Mouse (Mus musculus) kidney, postnatal 0 days (tissue): ENCODE results near the gene Khk. TPM values are rescaled to one million over a fixed set of nuclear protein-coding genes. Genes with fewer than 3 reads are reported as not detected.

Experiments
- ATAC-seq: fragments of 200-750 bp; cut with Nextera tagmentation; replicated peaks from 2 replicates; pipeline ENCODE4 v1.8.0; 2017; ENCODE audit warnings: low read depth, moderate number of reproducible peaks, moderate TSS enrichment, moderate library complexity; ENCODE audit not compliant: low FRiP score
- DNase-seq: peaks from one replicate; pipeline ENCODE4 v3.0.0-alpha.2; 2016; ENCODE audit warnings: low spot score
- H3K27ac ChIP-seq: fragments of 300-500 bp; sonication (generic); 2 replicates; pipeline ENCODE4 v1.5.1; 2014; ENCODE audit warnings: mild to moderate bottlenecking
- H3K27me3 ChIP-seq: fragments of 300-500 bp; sonication (generic); 2 replicates; pipeline ENCODE4 v1.6.1; 2014; ENCODE audit warnings: low read length, mixed read lengths; ENCODE audit not compliant: insufficient read depth
- H3K36me3 ChIP-seq: fragments of 300-500 bp; sonication (generic); 2 replicates; pipeline ENCODE4 v1.6.1; 2014; ENCODE audit warnings: low read length, mixed read lengths; ENCODE audit not compliant: insufficient read depth
- H3K4me1 ChIP-seq: fragments of 300-500 bp; sonication (generic); replicated peaks from 2 replicates; pipeline ENCODE4 v1.6.1; 2014; ENCODE audit warnings: antibody characterized with exemption, low read length, mixed read lengths; ENCODE audit not compliant: insufficient read depth
- H3K4me2 ChIP-seq: fragments of 300-500 bp; sonication (generic); 2 replicates; pipeline ENCODE4 v1.6.1; 2014; ENCODE audit warnings: mild to moderate bottlenecking, low read length, moderate library complexity, mixed read lengths
- H3K4me3 ChIP-seq: fragments of 300-500 bp; sonication (generic); replicated peaks from 2 replicates; pipeline ENCODE4 v1.5.1; 2014; ENCODE audit warnings: low read depth, low read length
- H3K9ac ChIP-seq: fragments of 300-500 bp; sonication (generic); 2 replicates; pipeline ENCODE4 v1.6.1; 2014; ENCODE audit warnings: low read depth, low read length
- H3K9me3 ChIP-seq: fragments of 300-500 bp; sonication (generic); replicated peaks from 2 replicates; pipeline ENCODE4 v1.6.1; 2016; ENCODE audit warnings: low read length, inconsistent platforms, mixed read lengths
- CTCF ChIP-seq: IDR thresholded peaks from 2 replicates; pipeline ENCODE4 v1.5.1; 2016; ENCODE audit warnings: antibody characterized with exemption, low read depth, mild to moderate bottlenecking, moderate library complexity
- WGBS: fragments of 180-500 bp; shearing (Covaris S2); extraction: QIAGEN DNeasy Blood & Tissue Kit; methylation state at CpG from one replicate; pipeline ENCODE4 v1.1.7; 2014; 5-methylcytosine and 5-hydroxymethylcytosine counted together
- polyA plus RNA-seq: library from polyadenylated mRNA; unstranded; fragments of >200 nt; fragmentation: Nextera tagmentation; extraction: Ambion mirVana; gene quantifications from 2 replicates; pipeline ENCODE4 v1.2.1, GENCODE M21; 2015

Khk gene
- polyA plus RNA-seq, 1 experiment from 2014 or later = 70.6 TPM

DNA sequence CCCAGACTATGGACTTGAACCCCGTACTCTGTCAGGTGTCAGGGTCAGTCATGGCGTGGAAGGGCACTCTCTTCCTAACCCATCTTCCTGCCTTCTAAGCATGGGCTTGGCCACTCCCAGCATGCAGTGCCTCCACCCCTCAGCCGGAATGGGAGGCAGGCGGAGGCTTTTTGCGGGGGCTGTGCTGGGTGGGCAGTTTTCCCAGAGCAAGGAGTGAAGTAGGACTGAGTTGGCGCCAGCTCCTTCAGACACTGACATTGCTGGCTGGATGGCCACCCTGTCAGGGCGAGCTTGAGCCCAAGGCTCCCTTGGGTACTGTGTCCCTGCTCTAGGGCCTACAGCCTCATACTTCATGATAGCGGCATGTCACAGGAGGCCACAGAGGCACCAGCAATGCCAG lies 47.2 kb downstream of the Khk start, which contains the start of gene Tcf23:
Gene Tcf23, plus strand, starts transcription at position 247 of the 400 bp plus-strand sequence.
- Histone ChIP-seq H3K4me3 (no peak within 1 kb of the TSS), H3K27me3 (no peaks in the 10 kb centered on the region), H3K4me2 (no peak within 1 kb of the TSS), H3K36me3 (no peaks in the 10 kb centered on the region), H3K27ac (no peak within 1 kb of the TSS), H3K4me1 (no peaks in the 10 kb centered on the region), H3K9ac (no peak within 1 kb of the TSS), H3K9me3 (no peaks in the 10 kb centered on the region)
- 0 out of 2 replicates have a peak, but pooled peaks have one; percentile 1 for TF ChIP-seq CTCF
- ATAC-seq = peak; percentile 37; the same call in 1 of the 2 replicates
- peak; percentile 70 for DNase-seq
- WGBS = 45% methylated on average over 8 of the region's 8 CpGs

DNA sequence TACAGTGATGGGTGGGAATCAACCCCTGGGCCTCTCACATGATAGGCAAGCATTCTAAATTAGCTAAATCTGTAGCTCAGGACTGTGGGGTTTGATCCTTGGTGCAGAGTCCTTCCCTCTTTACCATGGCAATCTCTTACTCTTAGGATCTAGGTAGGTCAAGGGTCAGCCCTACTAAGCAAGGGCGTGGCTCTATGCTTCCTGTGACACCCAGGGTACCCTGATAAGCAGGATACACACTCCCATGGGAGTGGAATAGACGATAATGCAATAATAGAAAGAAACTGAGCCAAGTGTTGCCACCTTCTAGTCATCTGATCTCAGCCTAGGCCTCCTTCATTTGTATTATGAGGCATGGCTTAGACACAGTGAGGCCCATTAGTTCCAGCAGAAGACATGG lies 48.2 kb downstream of the Khk start:
- Histone ChIP-seq H3K27ac (no peak overlapping the region), H3K4me1 (no peaks in the 10 kb centered on the region; the same call in 1 of the 2 replicates), H3K9ac (no peak overlapping the region), H3K4me2 (no peak overlapping the region), H3K36me3 (no peaks in the 10 kb centered on the region), H3K9me3 (no peaks in the 10 kb centered on the region), H3K27me3 (no peaks in the 10 kb centered on the region), H3K4me3 (no peak overlapping the region)
- DNase-seq = no peak
- TF ChIP-seq CTCF = no peak
- no peak for ATAC-seq
- WGBS = 79% methylated on average over 2 of the region's 2 CpGs

DNA sequence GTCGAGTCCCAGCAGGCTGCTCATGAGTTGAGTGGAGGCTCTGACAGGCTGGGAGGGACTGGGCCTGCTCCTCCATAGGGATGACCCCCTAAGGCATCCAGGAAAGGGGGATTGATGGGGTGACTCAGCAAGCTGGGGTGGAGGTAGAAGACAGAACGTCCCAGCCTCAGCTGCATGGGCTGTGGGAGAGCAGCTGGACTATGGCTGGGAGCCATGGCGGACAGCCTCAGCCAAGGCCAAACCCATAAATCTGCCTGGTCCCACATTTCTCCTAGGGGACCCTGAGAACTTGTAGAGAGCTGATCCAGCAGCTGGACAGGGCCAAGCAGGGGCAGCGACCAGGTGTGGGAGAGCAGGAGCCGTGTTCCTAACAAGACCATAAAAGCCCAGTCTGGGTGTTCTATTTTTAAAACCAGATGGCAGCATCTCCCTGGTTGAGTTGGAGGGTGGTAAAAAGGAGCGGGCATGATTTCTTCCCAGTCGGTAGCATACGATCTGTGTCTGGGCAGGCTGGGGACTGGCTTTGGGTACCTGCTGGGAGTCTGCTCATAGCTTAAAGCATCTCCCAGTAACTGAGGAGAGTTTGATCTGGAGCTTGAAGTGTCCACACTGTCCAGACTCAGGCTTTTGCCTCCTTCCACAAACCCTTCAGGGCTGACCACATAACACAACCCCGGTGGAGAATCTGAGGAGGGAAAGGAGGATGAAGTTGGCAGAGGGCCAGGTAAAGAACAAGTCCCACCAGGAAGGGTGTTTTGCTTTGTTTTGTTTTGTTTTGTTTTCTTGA lies 53.8 kb downstream of the Khk start:
- H3K27ac ChIP-seq = peak overlapping the region; percentile 31; the same call in 1 of the 2 replicates
- no peak overlapping the region for H3K4me3 ChIP-seq
- DNase-seq (peak; percentile 83), ATAC-seq (peak; percentile 80)
- H3K4me2 ChIP-seq = no peak overlapping the region
- WGBS = 27% methylated on average over 9 of the region's 9 CpGs
- H3K4me1 ChIP-seq = peaks cover 5% of the 10 kb centered on the region
- no peaks in the 10 kb centered on the region for H3K27me3 ChIP-seq
- TF ChIP-seq CTCF = no peak
- no peaks in the 10 kb centered on the region for H3K9me3 ChIP-seq
- H3K36me3 ChIP-seq = no peaks in the 10 kb centered on the region
- no peak overlapping the region for H3K9ac ChIP-seq

Other genes starting within 250 kb of the Khk start
- gene Dpysl5, start 209.9 kb upstream of the Khk start, polyA plus RNA-seq = 1.7 and 2.1 TPM in 2 replicates
- gene Mapre3, start 106.8 kb upstream of the Khk start, polyA plus RNA-seq = 20.6 and 23.0 TPM in 2 replicates
- 67.3 and 74.5 TPM in 2 replicates for gene Tmem214, start 53.4 kb upstream of the Khk start, polyA plus RNA-seq
- gene Agbl5, start 32.7 kb upstream of the Khk start, polyA plus RNA-seq = 17.3 and 17.5 TPM in 2 replicates
- 466 and 517 TPM in 2 replicates for gene Ost4, start 13.6 kb upstream of the Khk start, polyA plus RNA-seq
- 204 and 226 TPM in 2 replicates for gene Emilin1, start 8.0 kb upstream of the Khk start, polyA plus RNA-seq
- gene Cgref1, start 24.2 kb downstream of the Khk start, polyA plus RNA-seq = 47.4 and 52.2 TPM in 2 replicates
- gene Preb, start 38.9 kb downstream of the Khk start, polyA plus RNA-seq = 103 and 117 TPM in 2 replicates
- 2.2 and 2.3 TPM in 2 replicates for gene Tcf23, start 47.2 kb downstream of the Khk start, polyA plus RNA-seq
- gene Atraid, start 126.9 kb downstream of the Khk start, polyA plus RNA-seq = 271 and 290 TPM in 2 replicates
- 13.4 and 15.1 TPM in 2 replicates for gene Slc5a6, start 127.5 kb downstream of the Khk start, polyA plus RNA-seq
- gene Cad, start 133.3 kb downstream of the Khk start, polyA plus RNA-seq = 11.8 and 13.9 TPM in 2 replicates
- not detected in 2 replicates for gene Dnajc5g, start 184.9 kb downstream of the Khk start, polyA plus RNA-seq
- gene Slc30a3, start 186.8 kb downstream of the Khk start, polyA plus RNA-seq = 1.1 TPM in 2 replicates
- not detected in 2 replicates for gene Trim54, start 195.3 kb downstream of the Khk start, polyA plus RNA-seq
- 0.31 TPM in 1 of 2 replicates, not detected in the other for gene Ucn, start 217.4 kb downstream of the Khk start, polyA plus RNA-seq
- 45.3 and 56.0 TPM in 2 replicates for gene Mpv17, start 232.8 kb downstream of the Khk start, polyA plus RNA-seq